12 mouse cellular contexts compared by ENCODE assay signal in the genomic region with DNA sequence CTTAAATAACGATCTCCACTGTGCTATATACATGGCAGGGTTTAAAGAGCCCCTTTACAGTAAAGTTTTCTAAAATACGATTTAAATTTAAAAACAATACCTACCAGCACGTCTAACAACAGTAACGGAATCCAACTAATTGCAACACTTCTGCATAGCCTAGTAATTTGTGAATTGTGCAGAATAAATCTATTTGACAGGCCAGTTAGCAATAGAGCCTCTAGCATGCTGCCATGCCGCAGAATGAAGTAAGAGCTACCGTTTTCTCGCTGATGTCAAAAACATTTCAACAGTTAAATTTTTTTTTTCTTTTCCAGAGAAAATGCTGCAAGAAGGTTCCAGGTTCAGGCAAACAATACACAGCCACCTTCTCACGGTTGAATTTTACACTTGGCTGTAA.
A peak's percentile ranks its signal among the peaks of the same experiment; 100 is the strongest.
DNase-seq lines count a peak whose midpoint lies in the region; ATAC-seq lines count a peak whose summit lies in the region.
"Had no signal": no experiment of that assay in that cellular context is flagged by ENCODE, and none has a peak within 500 bp of the region (broad histone marks: within the 10 kb centered on the region; RNA-seq: fewer than 3 reads in every experiment).

No protein-coding gene starts in this region.

- peak overlapping the region; percentile 61 for H3K27ac ChIP-seq in heart, embryonic 15.5 days
- no peak overlapping the region for H3K27ac ChIP-seq in neural tube, embryonic 12.5 days
- no peak overlapping the region for H3K27ac ChIP-seq in midbrain, embryonic 11.5 days (ENCODE audit: low read depth, low read length)
- H3K27ac ChIP-seq: embryonic facial prominence, embryonic 15.5 days; liver, embryonic 15.5 days had no signal

- no peak for ATAC-seq in heart, embryonic 15.5 days (replicated peaks; ENCODE audit: insufficient number of reproducible peaks, insufficient read depth, low FRiP score, low read depth)
- ATAC-seq in neural tube, embryonic 12.5 days (ENCODE audit: low FRiP score, low read depth) = no peak
- no peak for ATAC-seq in midbrain, embryonic 11.5 days (ENCODE audit: low FRiP score)
- ATAC-seq in megakaryocyte, adult 5-6 weeks (ENCODE audit: poor library complexity, severe bottlenecking) = no peak
- ATAC-seq in activated CD4-positive, CD25-positive, alpha-beta regulatory T cell, adult 4 months = no peak
- ATAC-seq: CD4-positive, CD25-positive, alpha-beta regulatory T cell, adult 4 months had no signal

- H3K9ac ChIP-seq in heart, embryonic 15.5 days = no peak overlapping the region
- no peak overlapping the region for H3K9ac ChIP-seq in neural tube, embryonic 12.5 days
- H3K9ac ChIP-seq in midbrain, embryonic 11.5 days (ENCODE audit: low read length) = no peak overlapping the region
- H3K9ac ChIP-seq: embryonic facial prominence, embryonic 15.5 days; liver, embryonic 15.5 days had no signal

- H3K36me3 ChIP-seq in heart, embryonic 15.5 days = no peaks in the 10 kb centered on the region
- no peaks in the 10 kb centered on the region for H3K36me3 ChIP-seq in neural tube, embryonic 12.5 days
- H3K36me3 ChIP-seq in midbrain, embryonic 11.5 days (ENCODE audit: control insufficient read depth, insufficient read depth, low read length) = no peaks in the 10 kb centered on the region
- H3K36me3 ChIP-seq: embryonic facial prominence, embryonic 15.5 days; liver, embryonic 15.5 days had no signal

- DNase-seq in heart, postnatal 25 days (ENCODE audit: low spot score) = no peak
- no peak for DNase-seq in neural tube, embryonic 10.5 days (ENCODE audit: extremely low spot score, low spot score)
- DNase-seq in midbrain, embryonic 11.5 days (ENCODE audit: low spot score, missing footprints) = no peak
- DNase-seq in ovary, postnatal 14 days (ENCODE audit: low spot score) = no peak
- DNase-seq: thymus, postnatal 25 days had no signal

- no peaks in the 10 kb centered on the region for H3K27me3 ChIP-seq in heart, embryonic 15.5 days
- no peaks in the 10 kb centered on the region for H3K27me3 ChIP-seq in neural tube, embryonic 12.5 days (replicated peaks)
- H3K27me3 ChIP-seq in midbrain, embryonic 11.5 days (ENCODE audit: control insufficient read depth, insufficient read depth, low read length) = no peaks in the 10 kb centered on the region
- H3K27me3 ChIP-seq: embryonic facial prominence, embryonic 15.5 days; liver, embryonic 15.5 days had no signal

- intact Hi-C loops in heart, postnatal 25 days (cut with DNase I) = loop anchor here (2.0 kb wide), 1 partner anchor 454 kb away; the partner anchor contains the start of gene Adgrl2

- 65% methylated on average over 8 of the region's 8 CpGs for WGBS in heart, embryonic 15.5 days
- 38% methylated on average over 8 of the region's 8 CpGs for whole genome bisulfite sequencing in neural tube, embryonic 12.5 days
- WGBS in midbrain, embryonic 11.5 days = 69% methylated on average over 8 of the region's 8 CpGs

- H3K9me3 ChIP-seq in heart, embryonic 15.5 days (replicated peaks) = no peaks in the 10 kb centered on the region
- H3K9me3 ChIP-seq in neural tube, embryonic 12.5 days = no peaks in the 10 kb centered on the region
- no peaks in the 10 kb centered on the region for H3K9me3 ChIP-seq in midbrain, embryonic 11.5 days (ENCODE audit: control insufficient read depth, low read length)
- H3K9me3 ChIP-seq: embryonic facial prominence, embryonic 15.5 days; liver, embryonic 15.5 days had no signal

- peak overlapping the region; percentile 58 for H3K4me2 ChIP-seq in heart, embryonic 15.5 days
- peak overlapping the region; percentile 53 for H3K4me2 ChIP-seq in neural tube, embryonic 12.5 days (replicated peaks)
- H3K4me2 ChIP-seq in midbrain, embryonic 11.5 days = peak overlapping the region; percentile 34; the same call in 1 of the 2 replicates

- peak overlapping the region; percentile 49 for H3K4me3 ChIP-seq in heart, embryonic 15.5 days
- no peak overlapping the region for H3K4me3 ChIP-seq in neural tube, embryonic 12.5 days
- H3K4me3 ChIP-seq in midbrain, embryonic 11.5 days (ENCODE audit: low read depth, low read length) = peak overlapping the region; percentile 18

- H3K4me1 ChIP-seq in heart, embryonic 15.5 days (replicated peaks) = 0 out of 2 replicates have a peak, but pooled peaks cover 4% of the 10 kb centered on the region
- H3K4me1 ChIP-seq in neural tube, embryonic 12.5 days = peaks cover 7% of the 10 kb centered on the region
- peaks cover 3% of the 10 kb centered on the region; the same call in 1 of the 2 replicates for H3K4me1 ChIP-seq in midbrain, embryonic 11.5 days (ENCODE audit: control insufficient read depth, insufficient read depth, low read length)
- H3K4me1 ChIP-seq: liver, embryonic 15.5 days had no signal
